Mouse (Mus musculus): ENCODE data around the gene Dusp8.

The Dusp8 gene

GRCm38 (mm10) chr7:142086159-142086905, 9.3 kb downstream of the Dusp8 start:
- DNase-seq (ENCODE audit: low read depth, low spot score): no peak

- peak; percentile 70 for DNase-seq (ENCODE audit: low read depth, low spot score)
These were observed 10.8 kb downstream of the Dusp8 start for GRCm38 (mm10) chr7:142084820-142085219.

GRCm38 (mm10) chr7:142084395-142084794, 11.2 kb downstream of the Dusp8 start:
- DNase-seq (ENCODE audit: low read depth, low spot score): no peak

- DNase-seq (ENCODE audit: low read depth, low spot score): no peak
These were observed 11.9 kb downstream of the Dusp8 start for GRCm38 (mm10) chr7:142083588-142084317.

- no peak for DNase-seq (ENCODE audit: low read depth, low spot score)
These were observed 13.0 kb downstream of the Dusp8 start for GRCm38 (mm10) chr7:142082607-142083006.

GRCm38 (mm10) chr7:142082179-142082578, 13.5 kb downstream of the Dusp8 start:
- no peak for DNase-seq (ENCODE audit: low read depth, low spot score)

GRCm38 (mm10) chr7:142081736-142082135, 13.9 kb downstream of the Dusp8 start:
- no peak for DNase-seq (ENCODE audit: low read depth, low spot score)

- DNase-seq (ENCODE audit: low read depth, low spot score): no peak
These were observed 14.8 kb downstream of the Dusp8 start for GRCm38 (mm10) chr7:142080876-142081275.

GRCm38 (mm10) chr7:142079365-142079764, 16.3 kb downstream of the Dusp8 start:
- no peak for DNase-seq (ENCODE audit: low read depth, low spot score)

- no peak for DNase-seq (ENCODE audit: low read depth, low spot score)
These were observed 18.5 kb downstream of the Dusp8 start for GRCm38 (mm10) chr7:142077138-142077537.

- DNase-seq (ENCODE audit: low read depth, low spot score): no peak
These were observed 21.3 kb downstream of the Dusp8 start for GRCm38 (mm10) chr7:142074146-142074886.

GRCm38 (mm10) chr7:142071717-142072116, 23.9 kb downstream of the Dusp8 start:
- DNase-seq (ENCODE audit: low read depth, low spot score): no peak

GRCm38 (mm10) chr7:142071212-142071578, 24.4 kb downstream of the Dusp8 start:
- DNase-seq (ENCODE audit: low read depth, low spot score): no peak

GRCm38 (mm10) chr7:142070458-142071211, 25.0 kb downstream of the Dusp8 start:
- peak; percentile 67 for DNase-seq (ENCODE audit: low read depth, low spot score)

- DNase-seq (ENCODE audit: low read depth, low spot score): no peak
These were observed 27.2 kb downstream of the Dusp8 start for GRCm38 (mm10) chr7:142068429-142068828.

- DNase-seq (ENCODE audit: low read depth, low spot score): peak; percentile 82
These were observed 34.6 kb downstream of the Dusp8 start, which contains the start of gene Mob2 for GRCm38 (mm10) chr7:142060931-142061565. Gene Mob2, minus strand, starts transcription at chr7:142061065.

GRCm38 (mm10) chr7:142060185-142060930, 35.3 kb downstream of the Dusp8 start:
- no peak for DNase-seq (ENCODE audit: low read depth, low spot score)

GRCm38 (mm10) chr7:142059024-142059423, 36.6 kb downstream of the Dusp8 start:
- no peak for DNase-seq (ENCODE audit: low read depth, low spot score)

- DNase-seq (ENCODE audit: low read depth, low spot score): no peak
These were observed 38.5 kb downstream of the Dusp8 start for GRCm38 (mm10) chr7:142057121-142057520.

GRCm38 (mm10) chr7:142056601-142057061, 39.0 kb downstream of the Dusp8 start:
- no peak for DNase-seq (ENCODE audit: low read depth, low spot score)

Measured in retina, postnatal 7 days (tissue).